9 mouse cellular contexts compared by ENCODE assay signal in the genomic region with DNA sequence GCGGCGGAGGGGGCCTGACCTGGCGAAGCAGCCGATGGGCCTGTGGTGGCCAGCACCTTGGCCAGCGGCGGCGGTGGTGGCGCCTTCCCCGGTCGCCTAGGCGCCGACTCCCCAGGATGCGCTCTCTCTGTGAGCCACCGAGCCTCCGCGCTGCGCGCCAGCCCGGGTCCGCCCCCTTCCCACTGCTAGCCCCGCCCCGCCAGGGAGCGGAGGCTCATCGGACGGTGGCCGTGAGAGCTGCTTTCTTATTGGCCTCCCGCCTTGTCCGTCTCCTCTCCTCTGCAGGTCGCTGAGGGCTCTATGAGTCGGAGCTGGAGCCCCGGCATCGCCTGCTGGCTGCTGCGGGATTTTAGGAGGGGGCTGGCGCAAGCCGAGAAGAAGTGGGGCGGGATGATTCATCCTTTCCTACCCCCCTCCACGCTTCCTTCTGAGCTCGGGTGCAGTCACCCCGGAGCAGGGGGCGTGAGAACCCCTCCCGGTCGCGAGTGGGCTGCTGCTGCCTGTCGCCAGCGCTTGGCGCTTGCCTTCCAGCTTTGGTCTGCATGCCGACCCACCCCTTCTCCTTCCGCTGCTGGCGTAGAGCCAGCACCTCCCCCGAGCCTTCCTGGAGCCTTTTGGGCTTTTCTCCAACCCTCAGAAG. TPM values are rescaled to one million over a fixed set of nuclear protein-coding genes. Genes with fewer than 3 reads are reported as not detected.
A peak's percentile ranks its signal among the peaks of the same experiment; 100 is the strongest.
DNase-seq lines count a peak whose midpoint lies in the region; ATAC-seq and TF ChIP-seq lines count a peak whose summit lies in the region.
"Had no signal": no experiment of that assay in that cellular context is flagged by ENCODE, and none has a peak within 500 bp of the region (broad histone marks: within the 10 kb centered on the region; RNA-seq: fewer than 3 reads in every experiment).

A gene (minus strand): TSS at position 413 of the 640 bp plus-strand sequence.

- peak within 1 kb of the TSS; percentile 80 for H3K9ac ChIP-seq in heart, embryonic 13.5 days
- H3K9ac ChIP-seq in kidney, postnatal 0 days (ENCODE audit: low read depth, low read length): peak within 1 kb of the TSS; percentile 53; the same call in 1 of the 2 replicates
- no peak within 1 kb of the TSS for H3K9ac ChIP-seq in liver, adult 2 months (ENCODE audit: low read depth, low read length)
- peak within 1 kb of the TSS; percentile 21; the same call in 1 of the 2 replicates for H3K9ac ChIP-seq in stomach, embryonic 14.5 days (replicated peaks; ENCODE audit: low read depth, low read length)

- no peaks in the 10 kb centered on the region for H3K9me3 ChIP-seq in heart, embryonic 13.5 days
- no peaks in the 10 kb centered on the region for H3K9me3 ChIP-seq in kidney, postnatal 0 days (replicated peaks; ENCODE audit: low read length)
- H3K9me3 ChIP-seq in stomach, embryonic 14.5 days (ENCODE audit: control insufficient read depth, low read depth, low read length): no peaks in the 10 kb centered on the region

- H3K4me1 ChIP-seq in heart, embryonic 13.5 days: peaks cover 22% of the 10 kb centered on the region
- peaks cover 9% of the 10 kb centered on the region for H3K4me1 ChIP-seq in kidney, postnatal 0 days (replicated peaks; ENCODE audit: insufficient read depth, low read length)
- H3K4me1 ChIP-seq in liver, adult 2 months (ENCODE audit: control insufficient read depth, insufficient read depth, low read length): no peaks in the 10 kb centered on the region
- H3K4me1 ChIP-seq in stomach, embryonic 14.5 days (ENCODE audit: control insufficient read depth, insufficient read depth, low read length): peaks cover 4% of the 10 kb centered on the region; the same call in 1 of the 2 replicates

- peak; percentile 84 for ATAC-seq in erythroid progenitor cell, adult 5-6 weeks (replicated peaks; ENCODE audit: low FRiP score, poor library complexity, severe bottlenecking)
- peak; percentile 87 for ATAC-seq in heart, embryonic 13.5 days (ENCODE audit: extremely low read depth, insufficient number of reproducible peaks, low FRiP score, low TSS enrichment)
- peak; percentile 99 for ATAC-seq in kidney, postnatal 0 days (replicated peaks; ENCODE audit: low FRiP score, low read depth)
- ATAC-seq in stomach, embryonic 14.5 days (ENCODE audit: insufficient number of reproducible peaks, insufficient read depth, low FRiP score, low read depth): peak; percentile 98

- H3K4me2 ChIP-seq in heart, embryonic 13.5 days: peak within 1 kb of the TSS; percentile 98
- H3K4me2 ChIP-seq in kidney, postnatal 0 days (ENCODE audit: low read length): peak within 1 kb of the TSS; percentile 95
- peak within 1 kb of the TSS; percentile 92 for H3K4me2 ChIP-seq in stomach, embryonic 14.5 days (replicated peaks; ENCODE audit: low read depth, low read length)

- DNase-seq in CD4-positive helper T cell, adult 2 months (ENCODE audit: low read depth, low spot score): peak; percentile 75
- DNase-seq in brain, embryonic 18.5 days (ENCODE audit: low read depth, low spot score): peak; percentile 96
- DNase-seq in kidney, postnatal 0 days (ENCODE audit: low spot score): peak; percentile 96
- DNase-seq in liver, adult 2 months (ENCODE audit: extremely low read depth, low read depth, low spot score): peak; percentile 44
- DNase-seq in natural killer cell, adult 2 months (ENCODE audit: low spot score in 2 of 2): peak; percentile 47 to 58

- H3K27me3 ChIP-seq in heart, embryonic 13.5 days (replicated peaks): peaks cover 58% of the 10 kb centered on the region
- H3K27me3 ChIP-seq in kidney, postnatal 0 days (ENCODE audit: insufficient read depth, low read length): peaks cover 9% of the 10 kb centered on the region; the same call in 1 of the 2 replicates
- H3K27me3 ChIP-seq in liver, adult 2 months (ENCODE audit: control insufficient read depth, insufficient read depth, low read length): peaks cover 32% of the 10 kb centered on the region; the same call in 1 of the 2 replicates
- H3K27me3 ChIP-seq in stomach, embryonic 14.5 days (ENCODE audit: control insufficient read depth, insufficient read depth, low read length): peaks cover 17% of the 10 kb centered on the region

- peak; percentile 7; the same call in 1 of the 2 replicates for TF ChIP-seq CTCF in kidney, postnatal 0 days (IDR thresholded peaks at IDR 0.05; ENCODE audit: low read depth)
- no peak for TF ChIP-seq CTCF in liver, adult 2 months (IDR thresholded peaks at IDR 0.05; ENCODE audit: low read depth, low read length)

- peak within 1 kb of the TSS; percentile 69 for H3K4me3 ChIP-seq in heart, embryonic 13.5 days
- peak within 1 kb of the TSS; percentile 57 for H3K4me3 ChIP-seq in kidney, postnatal 0 days (replicated peaks; ENCODE audit: low read depth, low read length)
- H3K4me3 ChIP-seq in liver, adult 2 months (ENCODE audit: insufficient read depth, low read depth, low read length): peak within 1 kb of the TSS; percentile 14; the same call in 1 of the 2 replicates
- H3K4me3 ChIP-seq in stomach, embryonic 14.5 days (ENCODE audit: low read depth, low read length): peak within 1 kb of the TSS; percentile 54

- 4% methylated on average over 46 of the region's 50 CpGs for WGBS in heart, embryonic 13.5 days
- WGBS in kidney, postnatal 0 days: under 1% methylated on average over 44 of the region's 50 CpGs
- under 1% methylated on average over 50 of the region's 50 CpGs for WGBS in liver, adult 2 months
- under 1% methylated on average over 47 of the region's 50 CpGs for WGBS in stomach, embryonic 14.5 days

- peak within 1 kb of the TSS; percentile 61 for H3K27ac ChIP-seq in heart, embryonic 13.5 days (replicated peaks)
- H3K27ac ChIP-seq in kidney, postnatal 0 days: no peak within 1 kb of the TSS
- H3K27ac ChIP-seq in liver, adult 2 months (replicated peaks; ENCODE audit: insufficient read depth, low read depth, low read length): no peak within 1 kb of the TSS
- peak within 1 kb of the TSS; percentile 61; the same call in 1 of the 2 replicates for H3K27ac ChIP-seq in stomach, embryonic 14.5 days (ENCODE audit: low read length)

- no peaks in the 10 kb centered on the region for H3K79me2 ChIP-seq in liver, adult 2 months (ENCODE audit: control insufficient read depth, insufficient read depth, low read length)

- no peak for TF ChIP-seq POLR2A in liver, adult 2 months (IDR thresholded peaks at IDR 0.05; ENCODE audit: extremely low read depth, insufficient read depth, low read length)

- H3K36me3 ChIP-seq in heart, embryonic 13.5 days: no peaks in the 10 kb centered on the region
- no peaks in the 10 kb centered on the region for H3K36me3 ChIP-seq in kidney, postnatal 0 days (ENCODE audit: insufficient read depth, low read length)
- no peaks in the 10 kb centered on the region for H3K36me3 ChIP-seq in liver, adult 2 months (ENCODE audit: control insufficient read depth, insufficient read depth, low read length)
- H3K36me3 ChIP-seq in stomach, embryonic 14.5 days (ENCODE audit: control insufficient read depth, insufficient read depth, low read length): no peaks in the 10 kb centered on the region

RNA-seq across cellular contexts. Expression of the gene that starts here (rescaled TPM):
- total RNA-seq in erythroid progenitor cell, adult 5-6 weeks (2015; ENCODE audit: low replicate concordance): not detected in 2 replicates
- not detected in 2 replicates for total RNA-seq in erythroid progenitor cell, adult 5-6 weeks (2017; ENCODE audit: low replicate concordance)
- polyA plus RNA-seq in heart, embryonic 13.5 days (2015; fragmentation: Nextera tagmentation; extraction: Ambion mirVana): 0.32 and 0.57 TPM in 2 replicates
- 2.1 and 2.3 TPM in 2 replicates for polyA plus RNA-seq in kidney, postnatal 0 days (2015; fragmentation: Nextera tagmentation; extraction: Ambion mirVana)
- total RNA-seq in liver, adult 2 months (2014; rRNA removed): 0.07 TPM in 1 of 2 replicates, not detected in the other
- polyA plus RNA-seq in liver, adult 2 months (2012; rRNA removed): not detected in 2 replicates
- 2.4 and 2.6 TPM in 2 replicates for polyA plus RNA-seq in stomach, embryonic 14.5 days (2014; fragmentation: Nextera tagmentation; extraction: Ambion mirVana)
- polyA plus RNA-seq: C2C12 had no signal

Comparison
In these comparisons a context has a peak if more than half of its experiments do, and no peak if none do; other contexts are left out.
1. Peak in ATAC-seq in erythroid progenitor cell, adult 5-6 weeks; RNA of the gene not detected or under 1 TPM.
2. Peak in ATAC-seq, H3K4me3 ChIP-seq, H3K27ac ChIP-seq, H3K9ac ChIP-seq and H3K4me2 ChIP-seq in heart, embryonic 13.5 days; RNA of the gene not detected or under 1 TPM.
3. Peak in DNase-seq and H3K4me3 ChIP-seq in liver, adult 2 months; RNA of the gene not detected or under 1 TPM.
4. DNase-seq: peak in every context shown above with its lines; median percentile 96 in brain, embryonic 18.5 days; 96 in kidney, postnatal 0 days; 75 in CD4-positive helper T cell, adult 2 months; 52 in natural killer cell, adult 2 months; 44 in liver, adult 2 months.
5. H3K4me3 ChIP-seq: peak in every context shown above with its lines; median percentile 69 in heart, embryonic 13.5 days; 57 in kidney, postnatal 0 days; 54 in stomach, embryonic 14.5 days; 14 in liver, adult 2 months.